17 mouse cellular contexts compared by ENCODE assay signal in the genomic region with DNA sequence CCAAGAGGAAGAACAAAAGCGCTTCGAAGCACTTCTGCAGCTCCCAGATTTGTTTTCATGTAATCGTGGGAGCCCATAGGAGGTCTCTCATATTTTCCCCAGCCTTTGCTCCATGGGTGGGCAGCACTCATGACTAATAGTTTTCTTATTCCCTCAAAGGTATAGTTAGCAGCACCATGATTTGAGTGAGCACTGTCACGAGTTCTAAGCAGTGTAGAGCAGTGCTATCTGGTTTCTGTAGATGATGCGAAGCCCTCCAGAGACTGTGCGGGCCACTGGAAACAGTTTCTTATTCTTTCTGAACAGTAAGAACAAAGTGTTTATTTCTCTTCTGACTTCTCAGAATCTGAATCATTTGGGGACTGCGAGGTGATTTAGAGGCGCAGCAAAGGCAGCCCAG.
DNase-seq lines count a peak whose midpoint lies in the region; ATAC-seq and TF ChIP-seq lines count a peak whose summit lies in the region.
"Had no signal": no experiment of that assay in that cellular context is flagged by ENCODE, and none has a peak within 500 bp of the region (broad histone marks: within the 10 kb centered on the region; RNA-seq: fewer than 3 reads in every experiment).

No protein-coding gene starts in this region.

- H3K4me3 ChIP-seq in intestine, embryonic 15.5 days (replicated peaks) = no peak overlapping the region
- no peak overlapping the region for H3K4me3 ChIP-seq in intestine, postnatal 0 days (ENCODE audit: low read depth, low read length)
- H3K4me3 ChIP-seq in embryonic facial prominence, embryonic 11.5 days (ENCODE audit: low read depth, low read length) = no peak overlapping the region
- no peak overlapping the region for H3K4me3 ChIP-seq in embryonic facial prominence, embryonic 15.5 days (replicated peaks)
- H3K4me3 ChIP-seq in limb, embryonic 12.5 days (replicated peaks) = no peak overlapping the region
- H3K4me3 ChIP-seq: heart, embryonic 15.5 days; limb, embryonic 13.5 days; liver, embryonic 15.5 days; megakaryocyte, embryonic 14.5 days had no signal

- WGBS in intestine, embryonic 15.5 days = 74% methylated on average over 8 of the region's 8 CpGs
- 74% methylated on average over 8 of the region's 8 CpGs for WGBS in intestine, postnatal 0 days
- 78% methylated on average over 8 of the region's 8 CpGs for WGBS in embryonic facial prominence, embryonic 11.5 days
- 63% methylated on average over 8 of the region's 8 CpGs for WGBS in embryonic facial prominence, embryonic 15.5 days
- WGBS in limb, embryonic 12.5 days = 70% methylated on average over 8 of the region's 8 CpGs

- peak; percentile 2 for DNase-seq in embryonic facial prominence, embryonic 11.5 days (ENCODE audit: low spot score)
- no peak for DNase-seq in liver
- no peak for DNase-seq in cerebellum, adult 11 months
- DNase-seq in left cerebral cortex, adult 11 months (ENCODE audit: low spot score) = no peak
- DNase-seq: adrenal gland, postnatal 10 days; kidney, adult 11 months; right cerebral cortex, postnatal 25 days had no signal

- H3K36me3 ChIP-seq in intestine, embryonic 15.5 days = no peaks in the 10 kb centered on the region
- no peaks in the 10 kb centered on the region for H3K36me3 ChIP-seq in intestine, postnatal 0 days (ENCODE audit: control insufficient read depth, insufficient read depth)
- H3K36me3 ChIP-seq in embryonic facial prominence, embryonic 11.5 days (replicated peaks; ENCODE audit: control insufficient read depth, insufficient read depth, low read depth, low read length) = no peaks in the 10 kb centered on the region
- peaks cover 26% of the 10 kb centered on the region; the same call in 1 of the 2 replicates for H3K36me3 ChIP-seq in embryonic facial prominence, embryonic 15.5 days
- H3K36me3 ChIP-seq in limb, embryonic 12.5 days = no peaks in the 10 kb centered on the region
- H3K36me3 ChIP-seq: heart, embryonic 15.5 days; limb, embryonic 13.5 days had no signal

- no peaks in the 10 kb centered on the region for H3K27me3 ChIP-seq in intestine, embryonic 15.5 days (replicated peaks)
- H3K27me3 ChIP-seq in intestine, postnatal 0 days (replicated peaks; ENCODE audit: control insufficient read depth, insufficient read depth, low read length) = no peaks in the 10 kb centered on the region
- no peaks in the 10 kb centered on the region for H3K27me3 ChIP-seq in embryonic facial prominence, embryonic 11.5 days (ENCODE audit: control insufficient read depth, insufficient read depth, low read length)
- H3K27me3 ChIP-seq in embryonic facial prominence, embryonic 15.5 days = no peaks in the 10 kb centered on the region
- H3K27me3 ChIP-seq in limb, embryonic 12.5 days = no peaks in the 10 kb centered on the region
- H3K27me3 ChIP-seq: heart, embryonic 15.5 days; liver, embryonic 15.5 days; megakaryocyte, embryonic 14.5 days had no signal

- 0 out of 2 replicates have a peak overlapping the region, but pooled peaks have one; percentile 7 for H3K27ac ChIP-seq in intestine, embryonic 15.5 days
- no peak overlapping the region for H3K27ac ChIP-seq in intestine, postnatal 0 days (ENCODE audit: low read depth, low read length)
- H3K27ac ChIP-seq in embryonic facial prominence, embryonic 11.5 days (replicated peaks; ENCODE audit: low read depth, low read length) = no peak overlapping the region
- H3K27ac ChIP-seq in embryonic facial prominence, embryonic 15.5 days (replicated peaks) = peak overlapping the region; percentile 13; the same call in 1 of the 2 replicates
- H3K27ac ChIP-seq in limb, embryonic 12.5 days = peak overlapping the region; percentile 54; the same call in 1 of the 2 replicates
- H3K27ac ChIP-seq: heart, embryonic 15.5 days; liver, embryonic 15.5 days; stomach, postnatal 0 days had no signal

- no peaks in the 10 kb centered on the region for H3K9me3 ChIP-seq in intestine, embryonic 15.5 days
- H3K9me3 ChIP-seq in intestine, postnatal 0 days (ENCODE audit: control insufficient read depth) = no peaks in the 10 kb centered on the region
- no peaks in the 10 kb centered on the region for H3K9me3 ChIP-seq in embryonic facial prominence, embryonic 11.5 days (replicated peaks; ENCODE audit: control insufficient read depth, low read length)
- no peaks in the 10 kb centered on the region for H3K9me3 ChIP-seq in embryonic facial prominence, embryonic 15.5 days (replicated peaks)
- H3K9me3 ChIP-seq in limb, embryonic 12.5 days = no peaks in the 10 kb centered on the region
- H3K9me3 ChIP-seq: heart, embryonic 15.5 days; limb, embryonic 13.5 days; liver, embryonic 15.5 days; megakaryocyte, embryonic 14.5 days had no signal

- H3K4me1 ChIP-seq in intestine, embryonic 15.5 days (replicated peaks) = peaks cover 9% of the 10 kb centered on the region; the same call in 1 of the 2 replicates
- peaks cover 2% of the 10 kb centered on the region; the same call in 1 of the 2 replicates for H3K4me1 ChIP-seq in intestine, postnatal 0 days (replicated peaks; ENCODE audit: control insufficient read depth, insufficient read depth, low read length)
- H3K4me1 ChIP-seq in embryonic facial prominence, embryonic 11.5 days (ENCODE audit: control insufficient read depth, insufficient read depth, low read length) = no peaks in the 10 kb centered on the region; the same call in 1 of the 2 replicates
- H3K4me1 ChIP-seq in embryonic facial prominence, embryonic 15.5 days = peaks cover 13% of the 10 kb centered on the region; the same call in 1 of the 2 replicates
- peaks cover 16% of the 10 kb centered on the region for H3K4me1 ChIP-seq in limb, embryonic 12.5 days (replicated peaks)
- H3K4me1 ChIP-seq: heart, embryonic 15.5 days; liver, embryonic 15.5 days had no signal

- no peak for TF ChIP-seq CTCF in intestine, postnatal 0 days (IDR thresholded peaks at IDR 0.05; ENCODE audit: low read depth)

- no peak overlapping the region for H3K4me2 ChIP-seq in intestine, embryonic 15.5 days (replicated peaks)
- no peak overlapping the region for H3K4me2 ChIP-seq in intestine, postnatal 0 days (replicated peaks; ENCODE audit: low read depth)
- H3K4me2 ChIP-seq in embryonic facial prominence, embryonic 11.5 days (ENCODE audit: low read depth, low read length) = no peak overlapping the region
- H3K4me2 ChIP-seq in embryonic facial prominence, embryonic 15.5 days (replicated peaks) = no peak overlapping the region
- H3K4me2 ChIP-seq in limb, embryonic 12.5 days = no peak overlapping the region
- H3K4me2 ChIP-seq: heart, embryonic 15.5 days; limb, embryonic 13.5 days; liver, embryonic 15.5 days had no signal

- H3K9ac ChIP-seq in intestine, embryonic 15.5 days = no peak overlapping the region
- H3K9ac ChIP-seq in intestine, postnatal 0 days (ENCODE audit: low read depth, low read length) = no peak overlapping the region
- H3K9ac ChIP-seq in embryonic facial prominence, embryonic 11.5 days (replicated peaks; ENCODE audit: low read length) = no peak overlapping the region
- H3K9ac ChIP-seq in embryonic facial prominence, embryonic 15.5 days = no peak overlapping the region
- no peak overlapping the region for H3K9ac ChIP-seq in limb, embryonic 12.5 days (replicated peaks)
- H3K9ac ChIP-seq: heart, embryonic 15.5 days; limb, embryonic 13.5 days; liver, embryonic 15.5 days had no signal

- ATAC-seq in intestine, embryonic 15.5 days = no peak
- ATAC-seq in intestine, postnatal 0 days = no peak
- ATAC-seq in embryonic facial prominence, embryonic 11.5 days (replicated peaks; ENCODE audit: insufficient number of reproducible peaks, low FRiP score, low TSS enrichment, low read depth) = no peak
- no peak for ATAC-seq in embryonic facial prominence, embryonic 15.5 days (ENCODE audit: insufficient number of reproducible peaks, low FRiP score, low TSS enrichment, low read depth)
- no peak; the same call in 1 of the 2 replicates for ATAC-seq in limb, embryonic 12.5 days (ENCODE audit: insufficient number of reproducible peaks, insufficient read depth, low FRiP score, low TSS enrichment, low read depth)
- ATAC-seq: forebrain, embryonic 16.5 days had no signal

Comparison
In these comparisons a context has a peak if more than half of its experiments do, and no peak if none do; other contexts are left out.
1. H3K27ac ChIP-seq: peak in intestine, embryonic 15.5 days (single experiment), embryonic facial prominence, embryonic 15.5 days (single experiment) and limb, embryonic 12.5 days (single experiment); none in intestine, postnatal 0 days (single experiment) and embryonic facial prominence, embryonic 11.5 days (single experiment).